Comparison of ENCODE assay signal across 16 mouse cellular contexts in genomic region chr9:121959966-121960635, GRCm38 (mm10). TPM values are rescaled to one million over a fixed set of nuclear protein-coding genes. Genes with fewer than 3 reads are reported as not detected.
DNase-seq lines count a peak whose midpoint lies in the region; ATAC-seq lines count a peak whose summit lies in the region.
"Had no signal": no experiment of that assay in that cellular context is flagged by ENCODE, and none has a peak within 500 bp of the region (broad histone marks: within the 10 kb centered on the region; RNA-seq: fewer than 3 reads in every experiment).

No protein-coding gene starts in this region.

- intact Hi-C loops in heart, postnatal 14 days (cut with DNase I) = no loop called here

- H3K4me2 ChIP-seq in midbrain, embryonic 11.5 days = no peak overlapping the region
- no peak overlapping the region for H3K4me2 ChIP-seq in midbrain, embryonic 15.5 days
- no peak overlapping the region for H3K4me2 ChIP-seq in embryonic facial prominence, embryonic 14.5 days (ENCODE audit: low read depth, low read length)
- H3K4me2 ChIP-seq: lung, embryonic 14.5 days had no signal

- H3K4me1 ChIP-seq in midbrain, embryonic 11.5 days (ENCODE audit: control insufficient read depth, insufficient read depth, low read length) = no peaks in the 10 kb centered on the region
- H3K4me1 ChIP-seq in midbrain, embryonic 15.5 days = no peaks in the 10 kb centered on the region
- H3K4me1 ChIP-seq in embryonic facial prominence, embryonic 14.5 days (ENCODE audit: control insufficient read depth, insufficient read depth, low read length) = peaks cover 6% of the 10 kb centered on the region; the same call in 1 of the 2 replicates

- H3K9me3 ChIP-seq in midbrain, embryonic 11.5 days (ENCODE audit: control insufficient read depth, low read length) = no peaks in the 10 kb centered on the region
- no peaks in the 10 kb centered on the region for H3K9me3 ChIP-seq in midbrain, embryonic 15.5 days
- H3K9me3 ChIP-seq in embryonic facial prominence, embryonic 14.5 days (ENCODE audit: control insufficient read depth, low read length) = no peaks in the 10 kb centered on the region
- H3K9me3 ChIP-seq: midbrain, embryonic 10.5 days had no signal

- ATAC-seq in midbrain, embryonic 11.5 days (ENCODE audit: low FRiP score) = no peak
- ATAC-seq in midbrain, embryonic 15.5 days (replicated peaks) = no peak
- peak; percentile 63; the same call in 1 of the 2 replicates for ATAC-seq in embryonic facial prominence, embryonic 14.5 days (ENCODE audit: low read depth)

- H3K4me3 ChIP-seq in midbrain, embryonic 11.5 days (ENCODE audit: low read depth, low read length) = no peak overlapping the region
- no peak overlapping the region for H3K4me3 ChIP-seq in midbrain, embryonic 15.5 days
- H3K4me3 ChIP-seq in embryonic facial prominence, embryonic 14.5 days (ENCODE audit: low read depth, low read length) = no peak overlapping the region
- H3K4me3 ChIP-seq: midbrain, embryonic 10.5 days had no signal

- no peaks in the 10 kb centered on the region for H3K36me3 ChIP-seq in midbrain, embryonic 11.5 days (ENCODE audit: control insufficient read depth, insufficient read depth, low read length)
- H3K36me3 ChIP-seq in midbrain, embryonic 15.5 days (replicated peaks) = no peaks in the 10 kb centered on the region
- H3K36me3 ChIP-seq in embryonic facial prominence, embryonic 14.5 days (ENCODE audit: control insufficient read depth, insufficient read depth, low read length) = no peaks in the 10 kb centered on the region
- H3K36me3 ChIP-seq: midbrain, embryonic 10.5 days had no signal

- H3K27ac ChIP-seq in midbrain, embryonic 11.5 days (ENCODE audit: low read depth, low read length) = no peak overlapping the region
- no peak overlapping the region for H3K27ac ChIP-seq in midbrain, embryonic 15.5 days
- peak overlapping the region; percentile 72 for H3K27ac ChIP-seq in embryonic facial prominence, embryonic 14.5 days (replicated peaks; ENCODE audit: low read depth, low read length)
- H3K27ac ChIP-seq: midbrain, embryonic 10.5 days had no signal

- WGBS in midbrain, embryonic 11.5 days = 54% methylated on average over 7 of the region's 7 CpGs
- WGBS in midbrain, embryonic 15.5 days = 55% methylated on average over 7 of the region's 7 CpGs
- WGBS in embryonic facial prominence, embryonic 14.5 days = 22% methylated on average over 7 of the region's 7 CpGs

- DNase-seq in heart, adult 9 months (ENCODE audit: low spot score in 2 of 2) = peak; percentile 41 to 48
- no peak for DNase-seq in heart, postnatal 14 days
- peak; percentile 86 for DNase-seq in midbrain, embryonic 11.5 days (ENCODE audit: low spot score, missing footprints)
- peak; percentile 45 for DNase-seq in embryonic facial prominence, embryonic 14.5 days (ENCODE audit: low spot score)
- no peak for DNase-seq in cerebellum, postnatal 25 days
- DNase-seq in cerebellum, adult 9-11 months = no peak
- DNase-seq: cerebellum, adult 8-10 months; kidney, adult 8-10 months; lung, embryonic 14.5 days; right cerebral cortex, adult 18-20 months; thymus, postnatal 4 days had no signal

- no peak overlapping the region for H3K9ac ChIP-seq in midbrain, embryonic 11.5 days (ENCODE audit: low read length)
- no peak overlapping the region for H3K9ac ChIP-seq in midbrain, embryonic 15.5 days
- H3K9ac ChIP-seq in embryonic facial prominence, embryonic 14.5 days (ENCODE audit: low read depth, low read length) = no peak overlapping the region
- H3K9ac ChIP-seq: lung, embryonic 14.5 days had no signal

- H3K27me3 ChIP-seq in midbrain, embryonic 11.5 days (ENCODE audit: control insufficient read depth, insufficient read depth, low read length) = no peaks in the 10 kb centered on the region
- no peaks in the 10 kb centered on the region for H3K27me3 ChIP-seq in midbrain, embryonic 15.5 days (replicated peaks)
- no peaks in the 10 kb centered on the region for H3K27me3 ChIP-seq in embryonic facial prominence, embryonic 14.5 days (replicated peaks; ENCODE audit: control insufficient read depth, insufficient read depth, low read length)
- H3K27me3 ChIP-seq: CH12.LX had no signal

RNA-seq across cellular contexts. Expression of gene Fam198a, which starts 9.3 kb away (rescaled TPM):
- total RNA-seq in heart, postnatal 14 days (2021) = 1 to 10 TPM; 1.7 to 1.8 TPM
- 0.23 and 0.52 TPM in 2 replicates for polyA plus RNA-seq in midbrain, embryonic 11.5 days (2014; fragmentation: Nextera tagmentation; extraction: Ambion mirVana)
- polyA plus RNA-seq in midbrain, embryonic 15.5 days (2015; fragmentation: Nextera tagmentation; extraction: Ambion mirVana) = 1.7 and 2.2 TPM in 2 replicates
- polyA plus RNA-seq in embryonic facial prominence, embryonic 14.5 days (2014; fragmentation: Nextera tagmentation; extraction: Ambion mirVana) = 4.9 and 7.0 TPM in 2 replicates

RNA-seq across cellular contexts. Expression of gene Pomgnt2, which starts 36.8 kb away (rescaled TPM):
- total RNA-seq in heart, postnatal 14 days (2021) = 10 to 100 TPM in 1 of 2 experiments, 1 to 10 TPM in 1; 9.7 to 11.3 TPM
- 8.9 and 9.7 TPM in 2 replicates for polyA plus RNA-seq in midbrain, embryonic 11.5 days (2014; fragmentation: Nextera tagmentation; extraction: Ambion mirVana)
- polyA plus RNA-seq in midbrain, embryonic 15.5 days (2015; fragmentation: Nextera tagmentation; extraction: Ambion mirVana) = 37.1 and 37.9 TPM in 2 replicates
- polyA plus RNA-seq in embryonic facial prominence, embryonic 14.5 days (2014; fragmentation: Nextera tagmentation; extraction: Ambion mirVana) = 15.8 and 17.6 TPM in 2 replicates
- total RNA-seq: CH12.LX had no signal

RNA-seq across cellular contexts. Expression of gene Cyp8b1, which starts 44.0 kb away (rescaled TPM):
- under 1 TPM in 1 of 2 experiments, not detected in 1; 0.10 TPM for total RNA-seq in heart, postnatal 14 days (2021)
- not detected in 2 replicates for polyA plus RNA-seq in midbrain, embryonic 11.5 days (2014; fragmentation: Nextera tagmentation; extraction: Ambion mirVana)
- not detected in 2 replicates for polyA plus RNA-seq in midbrain, embryonic 15.5 days (2015; fragmentation: Nextera tagmentation; extraction: Ambion mirVana)
- polyA plus RNA-seq in embryonic facial prominence, embryonic 14.5 days (2014; fragmentation: Nextera tagmentation; extraction: Ambion mirVana) = 0.11 TPM in 1 of 2 replicates, not detected in the other
- total RNA-seq: CH12.LX; layer of hippocampus, adult 18-20 months; left cerebral cortex, postnatal 14 days had no signal
- polyA plus RNA-seq: lung, embryonic 14.5 days; midbrain, embryonic 10.5 days had no signal

Comparison
In these comparisons a context has a peak if more than half of its experiments do, and no peak if none do; other contexts are left out.
1. DNase-seq: peak in heart, adult 9 months (2 of 2), midbrain, embryonic 11.5 days (single experiment) and embryonic facial prominence, embryonic 14.5 days (single experiment); none in heart, postnatal 14 days (0 of 2), cerebellum, postnatal 25 days (0 of 2) and cerebellum, adult 9-11 months (single experiment).